ENCODE assay signal across 22 mouse cellular contexts in the genomic region with DNA sequence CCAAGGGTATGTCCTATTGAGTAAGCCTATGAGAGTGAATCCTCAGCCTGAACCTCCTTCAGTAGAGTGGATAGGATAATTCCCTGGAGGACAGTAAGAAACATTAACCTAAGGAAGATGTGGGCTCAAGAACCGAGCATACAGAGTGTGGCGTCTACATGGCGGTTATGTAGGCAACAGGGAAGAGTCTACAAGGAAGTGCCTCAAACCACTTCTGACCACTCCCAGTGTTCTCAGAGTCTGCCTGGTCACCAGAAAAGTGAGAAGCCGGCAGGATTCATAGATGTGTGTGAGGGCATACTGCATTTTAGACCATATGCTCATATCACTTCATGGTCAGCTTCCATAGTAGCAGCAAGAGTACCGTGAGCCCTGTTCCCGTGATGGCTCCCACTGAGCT.
DNase-seq lines count a peak whose midpoint lies in the region; ATAC-seq and TF ChIP-seq lines count a peak whose summit lies in the region.
"Had no signal": no experiment of that assay in that cellular context is flagged by ENCODE, and none has a peak within 500 bp of the region (broad histone marks: within the 10 kb centered on the region; RNA-seq: fewer than 3 reads in every experiment).

No protein-coding gene starts in this region.

- no peaks in the 10 kb centered on the region for H3K9me3 ChIP-seq in lung, postnatal 0 days (ENCODE audit: low read length)
- no peaks in the 10 kb centered on the region for H3K9me3 ChIP-seq in stomach, postnatal 0 days (ENCODE audit: control insufficient read depth, low read length)
- H3K9me3 ChIP-seq: forebrain, embryonic 10.5 days; forebrain, embryonic 13.5 days; hindbrain, embryonic 12.5 days; hindbrain, embryonic 15.5 days had no signal

- TF ChIP-seq CTCF in lung, postnatal 0 days (IDR thresholded peaks at IDR 0.05) = no peak
- TF ChIP-seq CTCF in stomach, postnatal 0 days (IDR thresholded peaks at IDR 0.05; ENCODE audit: low read depth) = no peak

- no peaks in the 10 kb centered on the region for H3K4me1 ChIP-seq in lung, postnatal 0 days (ENCODE audit: insufficient read depth, low read depth, low read length)
- H3K4me1 ChIP-seq in stomach, postnatal 0 days (replicated peaks; ENCODE audit: control insufficient read depth, insufficient read depth) = no peaks in the 10 kb centered on the region
- H3K4me1 ChIP-seq: forebrain, embryonic 10.5 days; hindbrain, embryonic 12.5 days; hindbrain, embryonic 15.5 days had no signal

- DNase-seq in lung, postnatal 0 days (ENCODE audit: low spot score) = peak; percentile 19
- DNase-seq in lung, postnatal 14 days = no peak
- DNase-seq in stomach, postnatal 0 days (ENCODE audit: low spot score) = no peak
- DNase-seq in right cerebral cortex, postnatal 10 days (ENCODE audit: low spot score in 2 of 2) = no peak
- DNase-seq in kidney, postnatal 36 days = no peak
- DNase-seq: adrenal gland, adult 2 months; adrenal gland, postnatal 14 days; cerebellum, adult 18-20 months; cerebellum, adult 9-10 months; cerebellum, postnatal 14 days; gastrocnemius, postnatal 10 days; gastrocnemius, postnatal 36 days; heart, adult 11 months had no signal

- H3K4me2 ChIP-seq in lung, postnatal 0 days (replicated peaks; ENCODE audit: low read depth, low read length) = no peak overlapping the region
- no peak overlapping the region for H3K4me2 ChIP-seq in stomach, postnatal 0 days (replicated peaks; ENCODE audit: low read depth)
- H3K4me2 ChIP-seq: forebrain, embryonic 13.5 days; heart, embryonic 11.5 days; hindbrain, embryonic 12.5 days; hindbrain, embryonic 15.5 days had no signal

- no peaks in the 10 kb centered on the region for H3K27me3 ChIP-seq in lung, postnatal 0 days (replicated peaks; ENCODE audit: insufficient read depth, low read length)
- no peaks in the 10 kb centered on the region for H3K27me3 ChIP-seq in stomach, postnatal 0 days (ENCODE audit: control insufficient read depth, insufficient read depth, low read length)
- H3K27me3 ChIP-seq: forebrain, embryonic 13.5 days; hindbrain, embryonic 12.5 days; hindbrain, embryonic 15.5 days had no signal

- no peak for ATAC-seq in lung, postnatal 0 days
- ATAC-seq in granulocyte monocyte progenitor cell, adult 5-6 weeks (replicated peaks; ENCODE audit: poor library complexity, severe bottlenecking) = peak; percentile 68
- ATAC-seq in megakaryocyte, adult 5-6 weeks (ENCODE audit: poor library complexity, severe bottlenecking) = peak; percentile 81
- ATAC-seq in stomach, postnatal 0 days (ENCODE audit: low FRiP score, low TSS enrichment) = 0 out of 2 replicates have a peak, but pooled peaks have one; percentile 57
- ATAC-seq: CD4-positive, CD25-positive, alpha-beta regulatory T cell, adult 4 months; forebrain, embryonic 13.5 days; forebrain, embryonic 16.5 days had no signal

- WGBS in lung, postnatal 0 days = 83% methylated on average over 6 of the region's 6 CpGs
- 85% methylated on average over 6 of the region's 6 CpGs for WGBS in stomach, postnatal 0 days

- H3K27ac ChIP-seq in lung, postnatal 0 days (ENCODE audit: low read length) = no peak overlapping the region
- H3K27ac ChIP-seq in stomach, postnatal 0 days (replicated peaks) = no peak overlapping the region
- H3K27ac ChIP-seq: forebrain, embryonic 10.5 days; forebrain, embryonic 13.5 days; hindbrain, embryonic 12.5 days; hindbrain, embryonic 15.5 days had no signal

- no peaks in the 10 kb centered on the region for H3K36me3 ChIP-seq in lung, postnatal 0 days (ENCODE audit: insufficient read depth, low read length)
- no peaks in the 10 kb centered on the region for H3K36me3 ChIP-seq in stomach, postnatal 0 days (ENCODE audit: control insufficient read depth, insufficient read depth, low read length)
- H3K36me3 ChIP-seq: forebrain, embryonic 10.5 days; hindbrain, embryonic 12.5 days; hindbrain, embryonic 15.5 days had no signal

- H3K9ac ChIP-seq in lung, postnatal 0 days (replicated peaks; ENCODE audit: low read depth) = no peak overlapping the region
- no peak overlapping the region for H3K9ac ChIP-seq in stomach, postnatal 0 days (ENCODE audit: low read length)
- H3K9ac ChIP-seq: forebrain, embryonic 13.5 days; hindbrain, embryonic 12.5 days; hindbrain, embryonic 15.5 days had no signal

- TF ChIP-seq EP300 in lung, postnatal 0 days (IDR thresholded peaks at IDR 0.05) = no peak
- no peak for TF ChIP-seq EP300 in stomach, postnatal 0 days (optimal IDR thresholded peaks at IDR 0.05)

- no peak overlapping the region for H3K4me3 ChIP-seq in lung, postnatal 0 days (ENCODE audit: low read depth, low read length)
- no peak overlapping the region for H3K4me3 ChIP-seq in stomach, postnatal 0 days (ENCODE audit: low read depth, low read length)
- H3K4me3 ChIP-seq: forebrain, embryonic 10.5 days; forebrain, embryonic 13.5 days; hindbrain, embryonic 12.5 days; hindbrain, embryonic 15.5 days had no signal
